In the genomic region with DNA sequence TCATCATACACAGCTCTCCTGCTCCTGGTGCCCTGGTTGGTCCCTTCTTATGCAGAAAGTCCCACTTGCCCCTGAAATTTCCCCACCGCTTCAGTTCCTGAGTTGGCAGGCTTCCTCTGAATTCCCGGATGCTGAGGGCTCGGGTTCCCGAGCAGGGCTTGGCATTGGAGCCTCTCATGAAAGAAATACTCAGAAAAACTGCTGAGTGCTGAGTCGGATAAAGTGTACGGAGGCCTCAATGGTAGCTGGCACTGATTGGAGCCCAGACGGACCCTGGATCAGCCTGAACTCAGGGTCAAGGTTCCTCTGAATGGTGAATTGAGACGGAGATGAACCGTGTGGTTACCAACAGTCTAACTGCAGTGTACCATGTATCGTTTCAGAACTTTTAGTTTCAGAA, we compare ENCODE assay signal across 18 mouse cellular contexts. TPM values are rescaled to one million over a fixed set of nuclear protein-coding genes. Genes with fewer than 3 reads are reported as not detected.
DNase-seq lines count a peak whose midpoint lies in the region; ATAC-seq lines count a peak whose summit lies in the region.
"Had no signal": no experiment of that assay in that cellular context is flagged by ENCODE, and none has a peak within 500 bp of the region (broad histone marks: within the 10 kb centered on the region; RNA-seq: fewer than 3 reads in every experiment).

No protein-coding gene starts in this region.

- no peaks in the 10 kb centered on the region for H3K9me3 ChIP-seq in kidney, embryonic 16.5 days (ENCODE audit: low read length)
- H3K9me3 ChIP-seq: heart, embryonic 15.5 days had no signal

- H3K27ac ChIP-seq in kidney, embryonic 16.5 days (ENCODE audit: low read length), result no peak overlapping the region
- H3K27ac ChIP-seq: heart, embryonic 15.5 days; hindbrain, postnatal 0 days; liver, embryonic 14.5 days had no signal

- H3K9ac ChIP-seq in kidney, embryonic 16.5 days (replicated peaks; ENCODE audit: low read length), result no peak overlapping the region
- H3K9ac ChIP-seq: heart, embryonic 15.5 days; liver, embryonic 14.5 days had no signal

- DNase-seq in adrenal gland, postnatal 14 days, result peak; percentile 30
- DNase-seq in adrenal gland, postnatal 10 days, result no peak
- DNase-seq in kidney, adult 18-20 months, result peak; percentile 44
- peak; percentile 16 for DNase-seq in lung, postnatal 14 days
- DNase-seq in lung, postnatal 25 days (ENCODE audit: low spot score), result no peak
- DNase-seq in kidney, postnatal 36 days, result peak; percentile 57 to 62
- no peak for DNase-seq in retina, embryonic 14.5 days (ENCODE audit: low spot score)
- DNase-seq: adrenal gland, postnatal 36 days; cerebellum, adult 2 months; right cerebral cortex, postnatal 25 days; thymus, adult 2 months had no signal

- no peak overlapping the region for H3K4me2 ChIP-seq in kidney, embryonic 16.5 days (replicated peaks; ENCODE audit: low read depth, low read length)
- H3K4me2 ChIP-seq: heart, embryonic 15.5 days had no signal

- no peak overlapping the region for H3K4me3 ChIP-seq in kidney, embryonic 16.5 days (ENCODE audit: low read length)
- H3K4me3 ChIP-seq: heart, embryonic 15.5 days had no signal

- WGBS in kidney, embryonic 16.5 days, result 64% methylated on average over 10 of the region's 10 CpGs

- no peaks in the 10 kb centered on the region for H3K27me3 ChIP-seq in kidney, embryonic 16.5 days (ENCODE audit: insufficient read depth, low read length)
- H3K27me3 ChIP-seq: heart, embryonic 15.5 days had no signal

- no peak for ATAC-seq in kidney, embryonic 16.5 days (ENCODE audit: low FRiP score, low TSS enrichment)
- ATAC-seq: forebrain, embryonic 16.5 days; hindbrain, postnatal 0 days; intestine, postnatal 0 days; midbrain, embryonic 16.5 days had no signal

- 0 out of 2 replicates have a peak, but pooled peaks cover 3% of the 10 kb centered on the region for H3K4me1 ChIP-seq in kidney, embryonic 16.5 days (ENCODE audit: insufficient read depth, low read length)

- no peaks in the 10 kb centered on the region for H3K36me3 ChIP-seq in kidney, embryonic 16.5 days (ENCODE audit: insufficient read depth, low read length)
- H3K36me3 ChIP-seq: heart, embryonic 15.5 days had no signal

RNA-seq across cellular contexts. Expression of a gene that starts 19.2 kb away (rescaled TPM):
- total RNA-seq in adrenal gland, postnatal 14 days (2021), result 41.1 and 64.5 TPM in 2 replicates
- total RNA-seq in adrenal gland, postnatal 10 days (2021), result 10 to 100 TPM; 41.3 to 44.6 TPM
- polyA plus RNA-seq in kidney, embryonic 16.5 days (2015; fragmentation: Nextera tagmentation; extraction: Ambion mirVana), result 8.2 and 9.6 TPM in 2 replicates

RNA-seq across cellular contexts. Expression of a gene that starts 31.8 kb away (rescaled TPM):
- 34.8 and 38.5 TPM in 2 replicates for total RNA-seq in adrenal gland, postnatal 14 days (2021)
- total RNA-seq in adrenal gland, postnatal 10 days (2021), result 10 to 100 TPM; 35.0 to 36.9 TPM
- polyA plus RNA-seq in kidney, embryonic 16.5 days (2015; fragmentation: Nextera tagmentation; extraction: Ambion mirVana), result 35.5 and 39.0 TPM in 2 replicates

RNA-seq across cellular contexts. Expression of a gene that starts 55.6 kb away (rescaled TPM):
- 74.2 and 78.8 TPM in 2 replicates for total RNA-seq in adrenal gland, postnatal 14 days (2021)
- 10 to 100 TPM; 52.2 to 54.8 TPM for total RNA-seq in adrenal gland, postnatal 10 days (2021)
- 20.8 and 23.2 TPM in 2 replicates for polyA plus RNA-seq in kidney, embryonic 16.5 days (2015; fragmentation: Nextera tagmentation; extraction: Ambion mirVana)

RNA-seq across cellular contexts. Expression of a gene that starts 59.8 kb away (rescaled TPM):
- total RNA-seq in adrenal gland, postnatal 14 days (2021), result 49.3 and 53.0 TPM in 2 replicates
- 10 to 100 TPM; 42.9 to 48.3 TPM for total RNA-seq in adrenal gland, postnatal 10 days (2021)
- 84.6 and 88.6 TPM in 2 replicates for polyA plus RNA-seq in kidney, embryonic 16.5 days (2015; fragmentation: Nextera tagmentation; extraction: Ambion mirVana)

Comparison
In these comparisons a context has a peak if more than half of its experiments do, and no peak if none do; other contexts are left out.
1. DNase-seq: peak in adrenal gland, postnatal 14 days (single experiment), kidney, adult 18-20 months (single experiment), lung, postnatal 14 days (single experiment) and kidney, postnatal 36 days (2 of 2); none in adrenal gland, postnatal 10 days (single experiment), lung, postnatal 25 days (single experiment) and retina, embryonic 14.5 days (single experiment).